Mouse (Mus musculus) lung, embryonic 15.5 days (tissue): ENCODE results near the gene Lancl1. TPM values are rescaled to one million over a fixed set of nuclear protein-coding genes. Genes with fewer than 3 reads are reported as not detected.

Experiments used
- ATAC-seq: fragments of 200-750 bp; cut with Nextera tagmentation; 2 replicates; pipeline ENCODE4 v1.8.0; 2017; ENCODE audit warnings: moderate number of reproducible peaks, borderline replicate concordance; ENCODE audit not compliant: low FRiP score, low TSS enrichment; ENCODE audit errors: extremely low read depth
- H3K27ac ChIP-seq: fragments of 300-500 bp; sonication (generic); 2 replicates; pipeline ENCODE4 v1.5.1; 2015; ENCODE audit warnings: moderate library complexity, mild to moderate bottlenecking, inconsistent platforms
- H3K27me3 ChIP-seq: fragments of 300-500 bp; sonication (generic); 2 replicates; pipeline ENCODE4 v1.6.1; 2015; ENCODE audit warnings: inconsistent platforms
- H3K36me3 ChIP-seq: fragments of 300-500 bp; sonication (generic); 2 replicates; pipeline ENCODE4 v1.6.1; 2015; ENCODE audit warnings: inconsistent platforms
- H3K4me1 ChIP-seq: fragments of 300-500 bp; sonication (generic); 2 replicates; pipeline ENCODE4 v1.6.1; 2015; ENCODE audit warnings: inconsistent platforms
- H3K4me2 ChIP-seq: fragments of 300-500 bp; sonication (generic); 2 replicates; pipeline ENCODE4 v1.6.1; 2015; ENCODE audit warnings: inconsistent platforms, mild to moderate bottlenecking, moderate library complexity
- H3K4me3 ChIP-seq: fragments of 300-500 bp; sonication (generic); 2 replicates; pipeline ENCODE4 v1.5.1; 2015; ENCODE audit warnings: mild to moderate bottlenecking, inconsistent platforms
- H3K9ac ChIP-seq: fragments of 300-500 bp; sonication (generic); 2 replicates; pipeline ENCODE4 v1.6.1; 2015; ENCODE audit warnings: inconsistent platforms
- H3K9me3 ChIP-seq: fragments of 300-500 bp; sonication (generic); 2 replicates; pipeline ENCODE4 v1.6.1; 2016; ENCODE audit warnings: inconsistent platforms
- WGBS: fragments of 180-500 bp; shearing (Covaris S2); methylation state at CpG from one replicate; pipeline ENCODE4 v1.1.7; 2015; 5-methylcytosine and 5-hydroxymethylcytosine counted together
- polyA plus RNA-seq: library from polyadenylated mRNA; unstranded; fragments of >200 nt; fragmentation: Nextera tagmentation; extraction: Ambion mirVana; gene quantifications from 2 replicates; pipeline ENCODE4 v1.2.1, GENCODE M21; 2015

Lancl1 gene
- polyA plus RNA-seq, 1 experiment from 2014 or later = 102 TPM

DNA sequence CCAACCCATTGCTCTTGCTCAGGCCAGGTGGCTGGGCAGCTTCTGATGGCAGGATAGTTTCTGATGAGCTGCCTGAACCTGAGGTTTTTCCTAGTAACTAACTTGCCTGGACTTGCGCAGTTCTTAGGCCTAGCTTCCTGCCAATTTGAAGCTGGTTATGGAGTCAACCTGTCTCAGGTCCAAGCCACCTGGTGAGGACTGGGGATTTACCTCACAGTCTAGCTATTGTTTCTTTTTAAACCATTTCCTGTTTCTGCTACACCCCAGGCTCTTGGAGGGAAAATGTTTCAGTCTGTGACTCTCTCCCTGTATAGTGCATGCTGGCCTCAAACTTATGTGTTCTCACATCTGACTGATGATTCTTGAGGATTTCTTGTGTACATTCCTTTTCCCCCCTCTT is 58.5 kb downstream of the Lancl1 start:
- Histone ChIP-seq H3K9me3 (no peaks in the 10 kb centered on the region), H3K4me2 (no peak overlapping the region), H3K4me1 (no peaks in the 10 kb centered on the region), H3K4me3 (no peak overlapping the region), H3K27me3 (no peaks in the 10 kb centered on the region), H3K9ac (no peak overlapping the region), H3K36me3 (no peaks in the 10 kb centered on the region), H3K27ac (no peak overlapping the region)
- WGBS = 96% methylated on average over 1 of the region's 1 CpGs
- no peak for ATAC-seq

DNA sequence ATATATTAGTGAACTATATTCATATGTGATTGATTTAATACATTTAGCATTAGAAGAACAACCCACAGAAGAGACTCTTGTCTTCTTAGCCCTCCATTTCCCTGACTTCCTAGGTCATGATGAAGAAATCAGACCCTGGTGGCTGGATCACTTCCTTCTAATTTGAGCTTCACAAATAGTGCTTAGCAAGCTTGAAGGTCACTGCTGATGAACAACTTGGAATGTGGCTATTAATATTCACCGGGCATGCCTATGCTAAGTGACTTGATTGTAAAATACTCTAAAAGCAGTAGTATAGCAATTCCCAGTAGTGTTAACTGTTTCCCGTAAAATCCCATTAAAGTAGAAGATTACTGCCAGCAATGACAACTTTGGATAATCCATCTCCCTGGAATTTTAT is 63.2 kb downstream of the Lancl1 start:
- no peak for ATAC-seq
- Histone ChIP-seq H3K27me3 (no peaks in the 10 kb centered on the region), H3K4me1 (no peaks in the 10 kb centered on the region), H3K36me3 (no peaks in the 10 kb centered on the region), H3K9ac (no peak overlapping the region), H3K27ac (no peak overlapping the region), H3K4me2 (no peak overlapping the region), H3K4me3 (no peak overlapping the region), H3K9me3 (no peaks in the 10 kb centered on the region)
- 72% methylated on average over 2 of the region's 2 CpGs for WGBS

DNA sequence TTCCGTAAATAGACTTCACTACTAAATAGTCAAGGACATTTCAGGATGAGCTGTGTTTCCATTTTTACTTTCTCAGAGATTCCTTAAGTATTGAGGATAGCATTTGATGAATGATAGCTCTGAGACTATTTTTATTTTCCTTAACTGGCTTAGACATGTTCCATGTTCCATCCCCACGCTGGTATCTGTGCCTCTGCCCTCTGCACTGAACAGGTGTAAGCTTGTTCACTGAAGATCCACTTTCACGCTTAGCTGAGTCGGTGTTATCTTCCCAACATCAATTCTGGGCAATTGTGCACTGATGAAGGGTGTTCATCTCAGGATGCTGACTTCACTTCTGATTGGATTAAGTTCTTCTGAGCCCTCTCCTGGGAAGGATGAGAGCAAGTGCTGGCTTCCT is 73.8 kb downstream of the Lancl1 start:
- Histone ChIP-seq H3K9me3 (no peaks in the 10 kb centered on the region), H3K27me3 (no peaks in the 10 kb centered on the region), H3K27ac (no peak overlapping the region), H3K4me3 (no peak overlapping the region), H3K9ac (no peak overlapping the region), H3K36me3 (no peaks in the 10 kb centered on the region), H3K4me1 (no peaks in the 10 kb centered on the region), H3K4me2 (no peak overlapping the region)
- 43% methylated on average over 4 of the region's 4 CpGs for WGBS
- no peak for ATAC-seq

DNA sequence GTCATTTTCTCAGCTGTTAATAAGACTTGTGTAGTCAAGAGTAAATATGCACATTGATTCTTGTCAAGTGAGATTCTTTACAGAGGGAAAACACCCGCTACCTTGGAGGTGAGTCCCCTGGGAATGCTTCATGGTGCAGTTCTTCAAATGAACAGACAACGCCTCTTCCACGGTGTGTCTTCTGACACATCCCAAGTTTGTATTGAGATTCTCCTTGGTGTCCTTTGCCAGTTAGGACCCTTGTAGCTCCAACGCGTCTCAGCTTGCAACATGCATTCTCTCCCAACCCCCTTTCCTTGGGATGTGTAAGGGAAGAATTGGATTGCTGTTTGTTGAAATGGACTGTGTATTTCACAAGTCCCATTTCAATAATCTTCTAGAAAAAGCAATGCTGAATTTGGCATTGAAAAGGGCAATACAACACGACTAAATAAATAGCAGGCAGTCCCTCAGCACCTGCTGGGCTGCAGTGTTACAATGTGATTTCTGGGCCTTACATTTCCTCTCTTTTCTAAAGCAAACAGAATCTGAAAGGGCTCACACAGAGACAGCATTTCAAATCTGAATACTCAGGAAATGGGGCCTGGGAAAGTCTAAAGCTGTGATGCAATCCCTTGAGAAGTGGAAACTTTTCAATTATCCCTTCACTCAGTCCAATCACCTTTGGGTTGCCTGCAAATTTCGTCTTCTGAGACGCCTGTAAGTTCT is 78.0 kb downstream of the Lancl1 start:
- 41% methylated on average over 8 of the region's 8 CpGs for WGBS
- H3K27ac ChIP-seq = no peak overlapping the region
- no peaks in the 10 kb centered on the region for H3K27me3 ChIP-seq
- no peaks in the 10 kb centered on the region for H3K4me1 ChIP-seq
- no peak overlapping the region for H3K4me2 ChIP-seq
- H3K9me3 ChIP-seq = no peaks in the 10 kb centered on the region
- H3K36me3 ChIP-seq = no peaks in the 10 kb centered on the region
- H3K9ac ChIP-seq = no peak overlapping the region
- no peak for ATAC-seq
- H3K4me3 ChIP-seq = no peak overlapping the region

DNA sequence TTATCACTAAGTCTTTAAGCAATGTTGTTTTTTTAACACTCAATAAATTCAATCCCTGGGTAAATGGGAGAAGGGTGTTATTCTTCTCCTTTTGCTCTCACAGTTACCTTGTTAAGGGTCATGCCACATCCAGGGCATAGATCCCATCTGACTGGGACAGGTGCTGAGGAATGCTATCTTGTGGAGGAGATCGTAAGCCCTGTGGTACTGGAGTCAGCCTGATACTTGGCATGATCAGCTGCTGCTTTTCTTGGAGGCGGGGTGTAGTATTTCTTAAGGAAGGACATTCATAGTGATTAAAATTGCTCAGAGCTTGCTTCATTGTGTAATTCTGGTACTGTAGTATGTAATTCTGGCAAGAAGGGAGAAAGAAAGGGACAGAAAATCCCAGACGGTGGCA is 81.3 kb downstream of the Lancl1 start:
- Histone ChIP-seq H3K4me2 (no peak overlapping the region), H3K27me3 (no peaks in the 10 kb centered on the region), H3K4me3 (no peak overlapping the region), H3K9me3 (no peaks in the 10 kb centered on the region), H3K36me3 (no peaks in the 10 kb centered on the region), H3K27ac (no peak overlapping the region), H3K9ac (no peak overlapping the region), H3K4me1 (no peaks in the 10 kb centered on the region)
- 80% methylated on average over 3 of the region's 3 CpGs for WGBS
- ATAC-seq = no peak

DNA sequence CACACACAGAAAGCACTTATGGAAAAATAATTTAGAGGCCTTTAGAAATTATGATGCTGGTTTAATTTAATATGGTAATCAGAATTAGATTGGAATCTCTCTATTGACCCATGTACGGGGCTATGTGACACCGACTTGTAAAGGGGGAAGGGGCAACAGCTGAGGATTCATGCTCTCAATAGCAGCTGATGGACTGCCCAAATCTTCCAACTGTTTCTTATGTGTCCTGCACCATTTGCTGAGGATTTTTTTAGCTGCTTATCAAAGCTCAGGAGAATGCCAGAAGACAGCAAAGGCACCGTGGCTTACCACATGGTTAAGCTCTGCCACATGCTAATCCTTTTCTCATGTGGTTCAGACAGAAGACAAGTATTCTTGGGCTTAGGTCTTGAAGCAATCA is 87.6 kb downstream of the Lancl1 start:
- H3K9ac ChIP-seq = no peak overlapping the region
- no peak for ATAC-seq
- no peak overlapping the region for H3K27ac ChIP-seq
- H3K27me3 ChIP-seq = no peaks in the 10 kb centered on the region
- 82% methylated on average over 3 of the region's 3 CpGs for WGBS
- no peaks in the 10 kb centered on the region for H3K9me3 ChIP-seq
- no peak overlapping the region for H3K4me2 ChIP-seq
- no peaks in the 10 kb centered on the region for H3K36me3 ChIP-seq
- no peak overlapping the region for H3K4me3 ChIP-seq
- H3K4me1 ChIP-seq = no peaks in the 10 kb centered on the region

Other genes with a start within 250 kb of the Lancl1 start
- 20.4 and 23.2 TPM in 2 replicates for gene Kansl1l, start 221.3 kb downstream of the Lancl1 start, polyA plus RNA-seq
- 179 and 185 TPM in 2 replicates for gene Acadl, start 175.6 kb downstream of the Lancl1 start, polyA plus RNA-seq
- gene Myl1, start 93.5 kb downstream of the Lancl1 start, polyA plus RNA-seq = 29.7 and 40.2 TPM in 2 replicates
- 1.1 and 1.3 TPM in 2 replicates for gene Cps1, start 84.2 kb upstream of the Lancl1 start, polyA plus RNA-seq